Mouse (Mus musculus) ES-Bruce4 (cell line): ENCODE measurements around the gene Tnnt2.

ENCODE experiments used
- EP300 ChIP-seq: IDR thresholded peaks from 2 replicates; pipeline ENCODE4 v1.6.1; 2011; ENCODE audit warnings: low read depth, low read length; ENCODE audit not compliant: insufficient read depth
- POLR2A ChIP-seq: IDR thresholded peaks from one replicate; pipeline ENCODE4 v1.8.1; 2011; ENCODE audit warnings: low read length; ENCODE audit not compliant: insufficient read depth

- TF ChIP-seq POLR2A (no peak), EP300 (no peak)
Measured at GRCm38 (mm10) chr1:135853200-135853599, 17.0 kb downstream of the Tnnt2 start.
